Mouse (Mus musculus) cerebellum, adult 11-12 months (tissue): ENCODE data around the gene Bin2.
A peak's percentile ranks its signal among the peaks of the same experiment; 100 is the strongest.

Experiments used
- DNase-seq: peaks from one replicate; pipeline ENCODE4 v3.0.0; 2022

The Bin2 gene

DNA sequence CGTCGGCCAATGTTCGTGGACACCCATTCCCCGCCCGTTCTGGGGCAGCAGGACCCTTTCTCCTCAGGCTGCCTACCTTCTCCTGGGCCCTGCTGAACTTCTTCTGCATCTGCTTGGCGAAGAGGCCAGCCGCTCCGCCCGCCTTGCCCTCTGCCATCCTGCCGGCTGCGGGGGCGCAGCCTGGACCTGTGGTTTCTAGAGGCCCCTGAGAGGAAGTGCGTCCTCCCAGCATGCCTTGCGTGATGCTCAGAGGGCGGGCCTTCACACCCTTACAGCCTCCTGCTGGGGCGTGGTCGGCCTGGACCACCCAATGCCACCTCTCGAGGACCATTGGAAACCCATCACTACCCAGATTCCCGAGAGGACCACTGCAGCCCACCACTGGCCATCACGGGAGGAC is at the start of gene Bin2:
Gene Bin2 (minus strand): TSS at position 217 of the 400 bp plus-strand sequence.
- DNase-seq, result no peak

DNA sequence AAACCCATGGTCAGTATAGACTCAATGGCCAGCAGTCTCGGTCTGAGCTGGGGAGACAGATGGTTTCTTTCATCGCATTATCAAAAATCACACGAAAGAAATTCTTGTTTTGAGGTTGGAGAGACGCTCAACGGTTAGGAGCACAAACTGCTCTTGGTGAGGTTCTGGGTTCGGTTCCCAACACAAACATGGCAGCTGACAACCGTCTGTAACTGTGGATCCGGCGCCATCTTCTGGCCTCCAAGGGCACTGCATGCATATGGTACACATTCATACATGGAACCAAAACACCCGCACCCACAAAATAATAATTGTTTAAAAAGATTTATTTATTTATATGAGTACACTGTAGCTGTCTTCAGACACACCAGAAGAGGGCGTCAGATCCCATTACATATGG is 49.2 kb upstream of the Bin2 start:
- no peak for DNase-seq

DNA sequence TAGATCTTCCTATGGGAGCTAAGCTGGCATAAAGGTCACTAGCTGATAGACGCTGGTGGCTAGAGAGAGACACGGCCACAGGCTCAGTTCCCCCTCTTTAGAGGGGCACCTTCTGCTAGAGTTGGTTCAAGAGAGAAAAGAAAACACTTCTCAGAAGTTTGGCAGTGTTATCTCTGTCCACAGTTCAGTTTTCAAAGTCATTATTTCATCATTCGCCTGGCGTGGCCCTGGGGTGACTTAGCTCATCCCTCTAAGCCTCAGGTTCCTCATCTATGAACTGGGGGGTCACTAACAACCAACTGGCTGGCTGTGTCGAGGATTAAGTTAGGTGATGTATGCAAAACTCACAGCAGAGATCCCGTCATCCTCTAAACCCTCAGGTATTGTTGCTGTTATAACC is 48.6 kb upstream of the Bin2 start:
- DNase-seq, result no peak

DNA sequence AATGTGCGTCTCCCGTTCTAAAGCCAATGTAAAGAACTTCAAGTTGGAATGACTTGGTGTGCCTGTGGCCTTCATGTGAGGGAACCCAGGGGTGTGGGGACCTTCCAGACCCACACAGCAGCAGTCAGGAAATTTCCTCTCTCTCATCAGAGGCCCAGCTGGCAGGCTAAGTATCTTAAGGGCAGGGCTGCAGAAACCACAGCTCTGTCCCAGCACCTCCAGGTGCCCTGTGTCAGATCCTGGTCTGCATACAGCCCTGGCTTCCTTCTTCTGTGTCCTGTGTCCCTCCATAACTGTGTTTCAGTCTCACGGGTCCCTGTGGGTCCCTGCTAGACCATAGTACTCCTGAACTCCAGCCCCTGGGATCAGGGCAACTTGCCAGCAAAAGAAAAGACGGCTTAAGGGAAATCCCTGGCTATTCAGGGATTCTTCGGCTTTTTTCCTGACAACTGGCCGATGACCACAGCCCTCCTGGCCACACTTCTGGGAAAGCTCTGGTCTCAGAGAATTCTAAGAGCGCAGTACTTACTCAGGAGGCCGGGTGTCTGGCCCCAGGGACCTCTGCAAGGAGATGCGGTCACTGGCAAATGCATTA is 46.1 kb upstream of the Bin2 start:
- DNase-seq, result no peak

DNA sequence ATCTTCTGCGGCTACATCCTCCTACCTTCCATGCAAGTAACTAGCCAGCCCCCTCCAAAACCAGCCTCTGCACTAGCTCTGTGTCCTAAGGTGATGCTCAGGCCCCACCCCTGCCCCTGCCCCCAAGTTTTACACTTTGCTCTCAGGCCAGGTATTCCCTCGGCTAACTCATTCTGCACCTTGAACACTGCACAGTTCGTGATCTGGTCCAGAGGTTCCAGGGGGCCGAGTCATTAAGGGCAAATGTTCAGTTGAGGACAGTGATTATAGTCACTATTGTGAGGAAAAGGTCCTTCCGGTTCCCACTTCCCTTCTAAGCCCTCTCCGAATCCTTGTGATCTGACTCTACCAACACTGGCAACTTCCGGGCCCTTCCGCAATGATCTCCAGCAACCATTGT is 45.1 kb upstream of the Bin2 start:
- DNase-seq, result no peak

DNA sequence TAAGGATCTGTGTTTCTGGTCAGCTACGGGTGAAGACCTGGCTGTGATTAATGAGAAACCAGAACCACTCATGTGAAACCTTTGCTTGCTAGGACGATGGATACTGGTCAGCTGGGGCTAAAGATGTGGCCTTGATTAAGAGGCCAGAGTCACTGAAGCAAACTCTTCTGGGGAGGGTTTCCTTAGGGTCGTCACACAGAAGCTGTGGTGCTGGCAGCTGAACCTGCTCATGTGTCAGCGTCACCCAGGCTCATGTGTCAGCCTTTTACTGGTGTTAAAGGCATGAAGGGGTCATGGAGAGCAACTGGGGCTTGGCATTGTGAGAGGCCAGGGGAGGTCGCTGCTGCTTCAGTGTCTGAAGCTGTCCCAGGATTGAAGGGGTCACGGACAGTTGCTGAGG is 41.5 kb upstream of the Bin2 start:
- DNase-seq, result no peak

DNA sequence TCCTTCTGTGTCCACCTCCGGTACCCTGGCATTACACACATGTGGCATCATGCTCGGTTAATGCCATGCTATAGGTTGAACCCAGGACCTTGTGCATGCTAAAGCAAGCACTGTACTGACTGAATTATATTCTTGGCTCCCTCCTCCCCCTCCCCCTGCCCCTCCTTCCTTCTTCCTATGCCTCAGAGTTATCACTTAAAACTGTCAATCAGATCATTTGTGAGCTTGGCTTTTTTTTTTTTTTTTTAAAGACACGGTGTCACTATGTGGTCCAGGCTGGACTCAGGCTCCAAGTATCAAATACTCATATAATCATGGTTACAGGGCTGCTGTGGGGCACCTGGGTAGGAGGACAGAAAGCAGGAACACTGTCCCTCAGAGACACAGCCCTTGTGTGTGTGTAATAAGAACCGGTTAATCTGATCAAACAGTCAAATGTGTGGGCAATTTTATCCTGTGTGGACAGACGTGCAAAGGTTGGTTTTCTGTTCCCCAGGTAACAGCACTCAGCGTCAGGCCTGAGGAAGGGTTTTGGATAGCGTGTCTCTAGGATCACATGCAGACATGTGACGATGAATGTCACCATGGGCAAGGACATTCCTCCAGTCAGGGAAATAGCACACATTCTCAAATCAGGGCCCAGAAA is 39.2 kb upstream of the Bin2 start:
- DNase-seq, result no peak

DNA sequence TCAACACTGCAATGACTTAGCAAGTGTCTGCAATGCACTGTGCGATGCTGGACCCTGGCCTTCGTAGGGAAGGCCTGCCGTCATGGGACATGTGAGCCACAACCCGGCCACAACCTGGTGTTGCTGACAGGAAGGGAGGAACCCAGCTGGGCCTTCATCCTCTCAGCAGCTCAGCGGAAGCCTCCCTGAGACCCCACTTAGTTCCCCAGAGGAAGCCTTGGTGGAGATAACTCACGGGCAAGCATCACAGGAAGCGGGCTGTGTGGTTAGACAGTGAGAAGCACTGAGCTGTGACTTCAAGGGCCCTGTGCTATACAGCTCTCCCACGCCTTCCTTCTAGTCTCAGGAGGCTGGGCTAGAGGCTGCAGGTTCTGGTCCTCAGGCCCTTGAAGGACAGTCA is 36.9 kb upstream of the Bin2 start:
- no peak for DNase-seq

DNA sequence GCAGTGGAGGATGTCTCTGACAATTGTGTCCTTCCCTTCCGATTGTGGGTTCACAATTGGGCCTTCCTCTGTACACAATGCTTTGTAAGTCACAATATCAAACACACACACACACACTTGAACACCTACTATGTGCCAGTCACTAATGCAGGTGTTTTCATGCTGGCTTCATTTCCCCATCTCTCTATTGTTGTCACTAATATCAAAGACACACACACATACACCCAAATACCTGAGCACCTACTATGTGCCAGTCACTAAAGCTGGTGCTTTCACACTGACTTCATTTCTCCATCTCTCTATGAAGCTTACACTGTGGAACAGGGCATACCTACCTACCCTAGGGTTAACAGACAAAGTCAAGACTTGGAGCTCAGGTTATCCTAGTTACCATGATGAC is 36.0 kb upstream of the Bin2 start:
- no peak for DNase-seq

DNA sequence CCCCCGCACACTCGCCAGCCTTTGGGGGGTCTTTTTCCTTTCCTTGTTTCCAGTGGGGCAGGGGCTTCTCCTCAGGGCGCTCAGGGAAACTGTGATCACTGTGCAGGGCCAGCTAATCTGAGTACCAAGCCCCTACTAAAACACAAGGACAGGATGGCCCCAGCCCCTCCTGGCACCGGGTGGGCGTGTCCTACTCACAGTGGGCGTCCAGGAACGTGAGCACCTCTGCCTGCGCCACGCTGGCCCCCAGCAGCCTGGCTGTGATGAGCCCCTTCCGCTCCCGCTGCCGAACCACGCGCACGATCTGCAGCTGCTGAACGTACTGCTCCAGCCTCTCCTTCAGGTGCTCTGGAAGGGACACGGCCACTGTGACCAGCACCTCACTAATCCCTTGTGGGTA is 34.6 kb upstream of the Bin2 start:
- DNase-seq, result no peak

DNA sequence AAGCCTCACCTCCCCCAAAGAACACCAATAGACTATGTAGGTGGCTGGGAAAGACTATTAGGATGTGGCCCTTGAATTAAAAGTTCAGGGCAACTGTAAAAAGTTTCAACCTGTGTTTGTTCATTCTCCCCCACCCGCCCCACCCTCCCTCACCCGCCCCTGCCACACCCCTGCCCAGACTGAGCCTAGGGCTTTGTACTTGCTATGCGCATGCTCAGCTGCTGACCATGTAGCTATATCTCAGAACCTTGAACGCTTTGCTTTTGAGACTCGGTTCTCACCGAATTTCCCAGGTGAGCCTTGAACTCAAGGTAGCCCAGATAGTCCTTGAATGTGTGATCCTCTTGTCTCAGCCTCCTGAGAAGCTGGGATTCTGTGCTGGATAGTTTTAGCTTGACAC is 32.5 kb upstream of the Bin2 start:
- DNase-seq, result no peak

DNA sequence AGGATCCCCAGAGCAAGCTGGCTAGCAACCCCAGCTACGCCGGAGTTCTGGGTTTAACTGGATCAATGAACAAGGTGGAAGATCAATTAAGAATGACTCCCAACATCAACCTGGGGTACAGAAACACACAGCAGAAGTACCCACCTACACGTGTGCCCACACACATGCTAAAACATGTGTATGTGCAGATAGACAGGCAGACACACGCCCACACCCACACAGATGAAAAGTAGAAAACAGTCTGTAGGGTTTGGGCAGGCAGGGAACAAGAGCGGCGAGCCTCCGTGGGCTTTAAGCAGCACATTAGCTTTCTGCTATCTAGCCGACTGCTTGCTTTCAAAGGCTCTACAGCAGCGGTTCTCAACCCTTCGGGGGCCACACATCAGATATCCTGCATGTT is 31.8 kb upstream of the Bin2 start:
- no peak for DNase-seq

DNA sequence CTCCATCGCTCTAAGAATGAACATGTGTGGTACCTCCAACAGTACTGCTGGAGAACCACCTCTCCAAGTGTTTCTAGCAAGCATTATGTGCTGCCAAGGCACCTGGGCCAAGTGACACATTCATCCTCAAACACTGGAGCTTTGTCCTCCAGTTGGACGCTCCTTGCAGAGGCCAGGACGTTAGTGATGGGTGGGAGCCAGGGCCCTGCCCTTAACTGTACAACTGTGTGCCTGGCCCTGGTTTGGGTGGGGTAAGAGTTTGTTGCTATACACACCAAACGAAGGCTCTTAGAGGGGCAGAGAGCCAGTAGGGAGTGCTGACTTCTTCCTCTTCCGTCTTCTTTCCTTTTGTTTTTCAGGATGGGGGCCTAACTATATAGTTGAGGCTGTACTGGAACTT is 31.1 kb upstream of the Bin2 start:
- DNase-seq, result no peak

DNA sequence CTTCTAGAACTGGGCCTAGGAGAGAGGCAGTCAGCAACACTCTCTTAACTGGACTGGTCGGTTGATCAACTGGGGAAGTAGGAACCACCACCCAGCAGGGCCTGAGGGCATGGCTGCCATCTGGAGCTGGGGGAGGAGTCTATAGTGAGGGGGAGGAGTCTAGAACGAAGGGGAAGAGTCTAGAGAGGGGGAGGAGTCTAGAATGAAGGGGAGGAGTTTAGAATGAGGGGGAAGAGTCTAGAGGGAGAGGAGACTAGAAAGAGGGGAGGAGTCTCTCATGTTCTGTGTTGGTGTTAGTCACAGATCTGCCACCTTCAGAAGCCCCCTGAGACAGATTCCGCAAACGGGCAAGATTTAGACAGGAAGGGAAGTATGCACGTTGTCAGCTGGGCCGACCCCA is 30.0 kb upstream of the Bin2 start:
- no peak for DNase-seq

DNA sequence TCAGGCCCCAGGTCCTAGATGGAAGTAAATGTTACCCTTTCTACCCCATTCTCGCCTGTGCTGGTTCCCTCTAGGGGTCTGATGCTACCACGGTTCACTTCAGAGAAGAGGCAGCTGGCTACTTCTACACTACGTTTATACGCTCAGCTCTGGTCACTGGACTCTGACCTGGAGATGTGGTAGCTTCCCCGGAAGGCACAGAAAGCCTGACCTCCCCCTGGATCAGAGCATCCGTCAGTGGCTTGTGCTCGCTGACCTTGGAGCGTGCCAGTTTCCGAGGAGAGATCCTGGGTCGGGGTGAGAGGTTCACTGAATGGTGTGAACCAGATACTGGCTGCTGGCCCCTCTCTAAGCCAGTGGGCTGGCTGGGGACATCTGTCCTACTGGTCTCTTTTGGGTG is 28.7 kb upstream of the Bin2 start:
- DNase-seq, result no peak

DNA sequence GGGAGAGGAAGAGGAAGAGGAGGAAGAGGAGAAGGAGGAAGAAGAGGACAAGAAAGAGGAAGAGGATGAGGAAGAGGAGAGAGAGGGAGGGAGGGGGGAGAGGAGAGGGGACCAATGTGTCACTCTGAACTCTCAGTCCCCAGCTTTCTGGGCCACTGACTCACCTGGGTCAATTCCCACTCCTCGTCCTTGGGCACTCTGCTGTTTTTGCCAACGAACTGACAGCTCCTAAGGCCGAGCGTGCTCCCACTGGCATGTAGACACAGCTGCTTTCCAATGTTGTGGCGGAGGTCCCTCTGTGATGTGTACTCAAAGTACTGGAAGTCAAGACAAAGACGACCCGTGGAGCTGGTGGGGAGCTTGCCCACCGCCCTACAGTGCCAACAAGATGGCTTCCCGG is 25.1 kb upstream of the Bin2 start:
- DNase-seq, result no peak

DNA sequence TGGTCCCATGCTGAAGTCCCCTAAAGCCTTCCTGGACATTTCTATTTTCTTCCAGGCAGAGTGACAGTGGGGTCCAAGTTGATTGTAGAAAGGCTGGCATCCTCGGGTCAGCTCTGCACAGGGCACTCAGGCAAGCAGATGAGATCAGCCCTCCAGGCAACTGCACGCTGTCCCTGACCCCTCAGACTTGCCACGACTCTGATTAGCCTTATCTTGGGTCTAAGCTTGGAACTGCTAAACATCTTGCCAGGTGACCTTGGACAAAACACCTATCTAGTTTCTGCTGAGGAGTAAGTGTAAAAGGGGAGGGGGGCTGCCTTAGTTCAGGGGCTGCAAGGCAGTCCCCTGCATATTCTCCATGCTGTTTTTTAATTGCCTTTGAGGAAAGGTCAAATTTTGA is 22.6 kb upstream of the Bin2 start:
- no peak for DNase-seq

DNA sequence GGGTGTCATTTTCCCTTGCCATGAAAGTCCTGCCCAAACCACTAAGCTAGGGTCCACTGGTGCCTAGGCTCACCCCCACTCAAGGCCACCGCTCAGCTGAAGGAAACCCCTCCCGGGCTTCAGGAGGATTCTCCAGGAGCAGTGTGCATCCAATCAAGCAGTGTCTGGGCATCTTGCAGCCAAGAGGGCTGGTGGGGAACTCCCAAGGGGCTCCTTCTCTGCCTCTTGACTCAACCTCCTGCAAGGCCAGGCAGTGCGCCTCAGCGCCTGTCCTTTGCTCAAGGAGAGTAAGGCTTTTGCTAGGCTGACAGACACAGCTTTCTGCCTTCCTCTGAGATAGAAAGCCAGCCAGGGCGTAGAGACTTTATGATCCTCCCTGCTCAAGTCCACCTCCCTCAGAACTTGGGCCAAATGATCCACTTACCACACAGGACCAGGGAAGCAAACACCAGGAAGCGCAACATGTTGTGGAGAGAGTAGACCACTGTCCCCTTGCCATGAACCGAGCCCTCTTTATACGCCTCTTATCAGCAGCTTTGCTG is 18.1 kb upstream of the Bin2 start, which contains the start of gene Cela1:
Gene Cela1 (minus strand): TSS at position 492 of the 542 bp plus-strand sequence.
- no peak for DNase-seq

DNA sequence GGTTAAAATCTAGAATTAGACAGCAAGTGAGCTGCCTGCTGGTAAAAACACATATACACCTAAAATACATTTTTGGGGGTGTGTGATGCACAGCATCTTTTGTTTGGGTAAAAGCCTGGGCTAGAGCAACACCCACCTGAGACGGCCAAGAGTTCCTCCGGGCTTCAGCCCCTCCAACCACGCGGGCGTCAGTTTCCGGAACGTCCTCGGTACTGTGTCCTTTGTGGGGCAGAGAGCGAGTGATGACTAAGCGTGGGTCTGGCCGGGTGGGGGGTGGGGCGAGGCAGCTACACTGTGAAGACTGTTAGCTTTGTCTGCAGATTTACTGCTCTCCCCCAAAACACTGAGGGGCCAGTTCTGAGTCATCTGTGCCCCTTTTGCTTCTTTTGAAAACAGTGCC is 17.6 kb upstream of the Bin2 start:
- no peak for DNase-seq

DNA sequence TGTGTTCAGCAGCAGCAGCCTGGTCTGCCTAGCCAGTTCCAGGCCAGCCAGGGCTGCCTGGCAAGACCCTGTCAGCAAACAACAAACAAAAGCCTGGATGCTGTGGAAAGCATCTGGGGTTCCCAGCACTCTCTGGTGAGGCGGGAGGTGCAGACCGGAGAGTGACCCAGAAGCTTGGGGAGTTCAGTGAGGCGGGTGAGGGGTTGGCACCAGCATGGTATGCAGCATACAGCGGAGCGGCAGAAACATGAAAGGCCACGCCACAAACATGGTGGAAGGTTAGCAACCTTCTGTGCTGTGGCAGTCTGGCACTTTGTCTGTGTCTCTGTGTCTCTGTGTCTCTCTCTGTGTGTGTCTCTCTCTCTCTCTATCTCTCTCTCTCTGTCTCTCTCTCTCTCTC is 17.1 kb upstream of the Bin2 start:
- DNase-seq, result no peak

DNA sequence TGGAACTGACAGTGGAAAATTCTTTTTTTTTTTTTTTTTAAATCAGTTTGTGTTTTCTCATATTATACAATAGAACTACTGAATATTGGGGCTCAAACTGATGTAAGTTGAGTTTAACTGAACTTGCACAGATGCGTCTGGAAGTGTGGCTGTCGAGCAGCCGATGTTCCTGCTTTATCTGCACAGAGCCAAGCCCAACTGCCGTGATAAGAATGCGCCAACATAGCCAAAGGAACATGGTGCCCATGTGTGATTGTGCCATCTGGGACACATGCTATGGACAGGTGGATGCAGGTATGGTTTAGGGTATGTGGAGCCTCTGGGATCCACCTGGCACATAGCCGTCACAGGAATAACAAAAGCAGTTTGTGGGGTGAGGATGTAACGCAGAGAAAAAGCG is 16.5 kb upstream of the Bin2 start:
- DNase-seq, result no peak

DNA sequence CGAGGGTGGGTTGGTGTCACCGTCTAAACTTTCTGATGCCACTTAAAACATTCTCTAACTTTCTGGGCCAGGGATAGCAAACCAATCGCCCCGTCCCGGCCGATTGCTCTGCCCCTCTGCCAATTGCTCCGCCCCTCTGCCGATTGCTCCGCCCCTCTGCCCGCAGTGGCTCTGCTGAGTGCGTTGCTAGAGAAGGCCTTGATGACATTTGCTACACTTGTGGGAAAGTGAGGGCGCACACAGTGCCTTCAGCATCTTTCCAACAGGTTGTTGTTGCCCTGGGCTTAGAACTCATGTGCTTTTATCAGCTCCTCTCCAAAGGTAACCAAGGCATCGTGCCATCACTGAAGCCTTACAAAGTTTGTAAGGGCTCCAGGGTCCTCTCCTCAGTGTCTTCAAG is 15.9 kb upstream of the Bin2 start:
- no peak for DNase-seq

DNA sequence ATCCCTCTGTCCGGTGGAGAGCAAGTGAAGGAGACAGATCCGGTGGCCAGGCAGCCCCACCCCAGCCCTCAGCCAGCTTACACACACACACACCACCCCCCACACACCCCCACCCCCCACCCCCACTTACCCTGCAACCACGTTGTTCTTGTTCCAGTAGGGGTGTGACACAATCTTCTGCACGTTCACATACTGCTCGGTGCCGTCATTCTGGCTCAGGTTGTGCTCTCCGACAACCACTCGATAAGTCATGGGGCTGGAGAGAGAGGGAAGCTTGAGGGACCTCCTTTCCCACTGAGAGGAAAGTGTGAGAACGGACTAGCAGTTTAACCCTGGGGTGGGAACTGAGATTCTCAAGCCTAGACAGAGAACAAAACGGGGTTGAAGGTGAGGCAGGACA is 15.1 kb upstream of the Bin2 start:
- no peak for DNase-seq

DNA sequence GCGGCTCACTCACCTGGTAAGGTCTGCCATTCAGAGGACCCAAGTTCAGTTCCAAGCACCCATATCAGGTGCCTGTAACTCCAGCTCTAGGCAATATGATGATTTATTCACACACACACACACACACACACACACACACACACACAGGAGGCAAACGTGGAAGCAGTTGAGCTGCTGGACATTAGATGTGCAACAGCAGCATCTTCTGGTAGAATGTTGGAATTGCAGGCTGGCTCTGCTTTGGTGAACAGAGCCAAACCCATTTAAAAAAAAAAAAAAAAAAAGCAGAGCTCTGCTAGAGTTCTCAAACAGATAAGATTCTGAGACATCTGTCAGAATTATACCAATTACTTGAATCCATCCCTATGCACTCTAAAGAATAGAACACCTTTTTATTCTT is 13.7 kb upstream of the Bin2 start:
- DNase-seq, result peak; percentile 56

DNA sequence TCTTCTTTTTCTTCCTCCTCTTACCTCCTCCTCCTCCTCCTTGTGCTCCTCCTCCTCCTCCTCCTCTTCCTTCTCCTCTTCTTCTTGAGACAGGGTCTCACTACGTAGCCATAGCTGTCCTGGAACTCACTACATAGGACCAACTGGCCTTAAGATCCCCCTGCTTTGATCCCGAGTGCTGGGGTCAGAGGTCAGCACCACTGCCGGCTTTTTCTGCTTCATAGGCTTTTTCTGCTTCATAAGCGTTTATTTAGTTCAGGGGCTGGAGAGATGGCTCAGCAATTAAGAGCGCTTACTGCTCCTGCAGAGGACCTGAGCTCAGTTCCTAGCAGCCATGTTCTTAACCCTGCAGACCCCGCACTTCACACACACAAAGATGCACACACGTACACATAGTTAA is 12.4 kb upstream of the Bin2 start:
- no peak for DNase-seq
